ENCODE assay signal across 19 mouse cellular contexts in the genomic region with DNA sequence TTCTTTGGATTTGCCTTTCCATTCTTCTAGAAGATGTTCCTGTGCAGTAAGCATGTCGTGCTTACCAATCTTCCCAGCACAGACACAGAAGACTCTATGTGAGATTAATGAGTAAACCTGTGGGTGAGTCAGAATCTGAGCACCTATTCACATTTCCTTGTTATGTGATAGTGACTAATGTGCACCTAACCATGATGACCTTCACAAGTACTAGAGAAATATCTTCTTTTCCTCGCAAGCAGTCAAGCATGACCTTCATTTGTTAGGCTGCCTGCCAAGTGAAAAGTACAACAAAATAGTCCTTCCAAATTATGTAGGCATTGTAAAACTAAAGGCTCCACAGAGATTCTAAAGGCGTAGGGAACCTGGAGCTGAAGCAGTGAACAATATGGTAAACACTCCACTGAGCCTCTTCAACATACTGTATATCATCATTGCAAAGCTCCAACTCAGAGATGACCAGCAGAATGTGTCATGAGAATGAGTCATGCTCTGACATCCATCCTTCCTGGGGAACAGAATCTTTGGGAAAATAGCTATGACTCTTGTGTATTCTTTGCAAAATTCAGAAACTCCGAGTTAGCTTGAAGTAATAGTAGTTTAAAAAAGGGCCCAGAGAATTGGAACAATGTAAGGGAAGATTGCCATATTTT.
DNase-seq lines count a peak whose midpoint lies in the region; ATAC-seq and TF ChIP-seq lines count a peak whose summit lies in the region.
"Had no signal": no experiment of that assay in that cellular context is flagged by ENCODE, and none has a peak within 500 bp of the region (broad histone marks: within the 10 kb centered on the region; RNA-seq: fewer than 3 reads in every experiment).

No protein-coding gene starts in this region.

- no peaks in the 10 kb centered on the region for H3K36me3 ChIP-seq in kidney, adult 2 months (ENCODE audit: control insufficient read depth, insufficient read depth, low read length)
- H3K36me3 ChIP-seq in forebrain, postnatal 0 days (ENCODE audit: insufficient read depth), result no peaks in the 10 kb centered on the region
- H3K36me3 ChIP-seq: embryonic facial prominence, embryonic 15.5 days; forebrain, embryonic 10.5 days; limb, embryonic 15.5 days had no signal

- no peak for ATAC-seq in forebrain, postnatal 0 days
- ATAC-seq: hindbrain, embryonic 16.5 days had no signal

- H3K4me3 ChIP-seq in kidney, adult 2 months (ENCODE audit: insufficient read depth, low read depth, low read length), result no peak overlapping the region
- H3K4me3 ChIP-seq in forebrain, postnatal 0 days (ENCODE audit: low read depth, low read length), result no peak overlapping the region
- H3K4me3 ChIP-seq: embryonic facial prominence, embryonic 15.5 days; forebrain, embryonic 10.5 days; limb, embryonic 15.5 days had no signal

- no peak overlapping the region for H3K27ac ChIP-seq in kidney, adult 2 months (ENCODE audit: insufficient read depth, low read depth, low read length)
- no peak overlapping the region for H3K27ac ChIP-seq in forebrain, postnatal 0 days (ENCODE audit: low read depth, low read length)
- H3K27ac ChIP-seq: embryonic facial prominence, embryonic 15.5 days; forebrain, embryonic 10.5 days; limb, embryonic 15.5 days; stomach, postnatal 0 days had no signal

- no peak for TF ChIP-seq POLR2A in kidney, adult 2 months (IDR thresholded peaks at IDR 0.05; ENCODE audit: low read depth, low read length)

- no peak overlapping the region for H3K4me2 ChIP-seq in forebrain, postnatal 0 days (ENCODE audit: low read depth)
- H3K4me2 ChIP-seq: embryonic facial prominence, embryonic 15.5 days; limb, embryonic 15.5 days had no signal

- 47% methylated on average over 4 of the region's 4 CpGs for WGBS in kidney, adult 2 months
- WGBS in forebrain, postnatal 0 days, result 71% methylated on average over 4 of the region's 4 CpGs

- no peaks in the 10 kb centered on the region for H3K9me3 ChIP-seq in forebrain, postnatal 0 days (ENCODE audit: low read length)
- H3K9me3 ChIP-seq: embryonic facial prominence, embryonic 15.5 days; forebrain, embryonic 10.5 days; limb, embryonic 15.5 days had no signal

- TF ChIP-seq CTCF in kidney, adult 2 months (conservative IDR thresholded peaks at IDR 0.05; ENCODE audit: insufficient read depth, insufficient read length, low read depth, low read length), result no peak
- no peak for TF ChIP-seq CTCF in forebrain, postnatal 0 days (IDR thresholded peaks at IDR 0.05; ENCODE audit: low read depth)

- peak; percentile 41 for DNase-seq in kidney, adult 2 months
- DNase-seq in kidney, adult 18-20 months, result no peak
- DNase-seq in Muller cell, postnatal 12 days (ENCODE audit: inconsistent ontology term), result peak; percentile 46
- peak; percentile 8 to 41 for DNase-seq in adrenal gland, postnatal 36 days
- peak; percentile 10 for DNase-seq in kidney, postnatal 10 days
- DNase-seq in forebrain, postnatal 0 days, result no peak
- no peak for DNase-seq in embryo, embryonic 10.5 days (ENCODE audit: low spot score)
- DNase-seq in urinary bladder, adult 18-20 months (ENCODE audit: low spot score in 2 of 2), result no peak
- DNase-seq: B cell, adult 2 months; embryo, embryonic 11 days; gastrocnemius, postnatal 14 days; lung, adult 18-20 months; lung, postnatal 36 days; thymus, postnatal 25 days had no signal

- H3K27me3 ChIP-seq in kidney, adult 2 months (replicated peaks; ENCODE audit: control insufficient read depth, insufficient read depth, low read length), result no peaks in the 10 kb centered on the region
- no peaks in the 10 kb centered on the region for H3K27me3 ChIP-seq in forebrain, postnatal 0 days (ENCODE audit: insufficient read depth, low read length)
- H3K27me3 ChIP-seq: embryonic facial prominence, embryonic 15.5 days; limb, embryonic 15.5 days had no signal

- H3K4me1 ChIP-seq in kidney, adult 2 months (ENCODE audit: control insufficient read depth, insufficient read depth, low read length), result no peaks in the 10 kb centered on the region
- no peaks in the 10 kb centered on the region for H3K4me1 ChIP-seq in forebrain, postnatal 0 days (ENCODE audit: insufficient read depth)
- H3K4me1 ChIP-seq: embryonic facial prominence, embryonic 15.5 days; forebrain, embryonic 10.5 days; limb, embryonic 15.5 days had no signal

- H3K9ac ChIP-seq in forebrain, postnatal 0 days, result no peak overlapping the region
- H3K9ac ChIP-seq: embryonic facial prominence, embryonic 15.5 days; limb, embryonic 15.5 days had no signal

Comparison
In these comparisons a context has a peak if more than half of its experiments do, and no peak if none do; other contexts are left out.
1. DNase-seq: peak in kidney, adult 2 months (single experiment), Muller cell, postnatal 12 days (single experiment), adrenal gland, postnatal 36 days (2 of 2) and kidney, postnatal 10 days (single experiment); none in kidney, adult 18-20 months (single experiment), forebrain, postnatal 0 days (single experiment), embryo, embryonic 10.5 days (single experiment) and urinary bladder, adult 18-20 months (0 of 2).